Mouse (Mus musculus) CH12.LX (cell line): ENCODE results near the gene Rab15. TPM values are rescaled to one million over a fixed set of nuclear protein-coding genes. Genes with fewer than 3 reads are reported as not detected.
A peak's percentile ranks its signal among the peaks of the same experiment; 100 is the strongest.

Experiments
- DNase-seq: peaks from one replicate; pipeline ENCODE4 v3.0.0-alpha.2; 2013; ENCODE audit errors: extremely low read depth
- H3K27ac ChIP-seq: 2 replicates; pipeline ENCODE4 v1.5.1; 2012; ENCODE audit warnings: low read depth, mild to moderate bottlenecking, control low read depth, moderate library complexity; ENCODE audit not compliant: insufficient read depth
- H3K27me3 ChIP-seq: replicated peaks from 2 replicates; pipeline ENCODE3; 2012; ENCODE audit warnings: inconsistent platforms
- H3K36me3 ChIP-seq, 2 experiments: replicated peaks in 1 of 2; 2 replicates each; pipeline versions ENCODE3 to v1.6.1; 2012; ENCODE audit warnings: inconsistent platforms in 1 of 2, low read length in 1 of 2, mild to moderate bottlenecking in 1 of 2, mixed read lengths in 1 of 2, moderate library complexity in 1 of 2; ENCODE audit not compliant: control insufficient read depth in 1 of 2, insufficient read depth in 1 of 2
- H3K4me1 ChIP-seq, 2 experiments: 2 replicates each; pipeline ENCODE4 v1.6.1; 2012; ENCODE audit warnings: inconsistent platforms in 1 of 2, moderate library complexity in 1 of 2; ENCODE audit not compliant: insufficient read depth in 2 of 2, control insufficient read depth in 1 of 2
- H3K4me2 ChIP-seq: 2 replicates; pipeline ENCODE4 v1.6.1; 2012; ENCODE audit warnings: low read depth, mild to moderate bottlenecking, control low read depth; ENCODE audit not compliant: poor library complexity, insufficient read depth, severe bottlenecking
- H3K4me3 ChIP-seq, 3 experiments: fragments of 150-350 bp in 1 of 3; sonication (generic) in 1 of 3; replicated peaks in 1 of 3; 2 replicates each; pipeline versions ENCODE3 to v1.5.1; 2011 to 2012; ENCODE audit warnings: low read depth in 2 of 3, low read length in 2 of 3, mild to moderate bottlenecking in 2 of 3, moderate library complexity in 2 of 3, control low read depth in 1 of 3, improper control_type of control experiment in 1 of 3, inconsistent platforms in 1 of 3, mixed read lengths in 1 of 3; ENCODE audit not compliant: poor library complexity in 1 of 3
- H3K79me2 ChIP-seq: replicated peaks from 2 replicates; pipeline ENCODE4 v1.6.1; 2012; ENCODE audit warnings: mild to moderate bottlenecking, moderate library complexity; ENCODE audit not compliant: control insufficient read depth, poor library complexity, insufficient read depth, severe bottlenecking; ENCODE audit errors: extremely low read depth
- H3K9ac ChIP-seq: 2 replicates; pipeline ENCODE4 v1.6.1; 2012; ENCODE audit warnings: low read depth, mild to moderate bottlenecking, control low read depth, moderate library complexity; ENCODE audit not compliant: insufficient read depth
- H3K9me3 ChIP-seq: replicated peaks from 2 replicates; pipeline ENCODE3; 2012; ENCODE audit warnings: low read length, inconsistent platforms, mixed read lengths
- CHD1 ChIP-seq: IDR thresholded peaks from 2 replicates; pipeline ENCODE4 v1.6.1; 2012; ENCODE audit warnings: low read depth, low read length, improper control_type of control experiment, inconsistent platforms
- EP300 ChIP-seq: IDR thresholded peaks from 2 replicates; pipeline ENCODE4 v1.6.1; 2011; ENCODE audit warnings: low read length, improper control_type of control experiment
- JUN ChIP-seq: IDR thresholded peaks from 2 replicates; pipeline ENCODE4 v1.6.1; 2011; ENCODE audit warnings: low read depth, mild to moderate bottlenecking, low read length, improper control_type of control experiment, moderate library complexity; ENCODE audit not compliant: insufficient read depth
- JUND ChIP-seq: conservative IDR thresholded peaks from 2 replicates; pipeline ENCODE4 v1.6.1; 2011; ENCODE audit warnings: low read depth, low read length, improper control_type of control experiment
- KAT2A ChIP-seq: IDR thresholded peaks from 2 replicates; pipeline ENCODE4 v1.6.1; 2012; ENCODE audit warnings: low read length, improper control_type of control experiment, inconsistent platforms; ENCODE audit not compliant: insufficient replicate concordance
- MYC ChIP-seq: IDR thresholded peaks from 2 replicates; pipeline ENCODE4 v1.6.1; 2011; ENCODE audit warnings: low read depth, mild to moderate bottlenecking, improper control_type of control experiment, low read length
- SIN3A ChIP-seq: IDR thresholded peaks from 2 replicates; pipeline ENCODE4 v1.6.1; 2012; ENCODE audit warnings: low read length, improper control_type of control experiment, inconsistent platforms
- ZMIZ1 ChIP-seq: IDR thresholded peaks from 2 replicates; pipeline ENCODE4 v1.6.1; 2012; ENCODE audit warnings: low read depth, mild to moderate bottlenecking, inconsistent platforms, low read length, improper control_type of control experiment
- dilution Hi-C: fragments of 300-500 bp; cut with MboI; formaldehyde crosslinking; loops from 2 replicates; pipeline ENCODE4 v1.14.3; 2020; ENCODE audit warnings: low sequenced_read_pairs; ENCODE audit not compliant: extremely low pct_unique_long_range_greater_than_20kb, extremely low pct_ligation_motif_present
- in situ Hi-C: fragments of 300-500 bp; cut with MboI; formaldehyde crosslinking; loops from 3 replicates; pipeline ENCODE4 v1.14.3; 2019; ENCODE audit warnings: low sequenced_read_pairs, low pct_ligation_motif_present, low pct_unique_long_range_greater_than_20kb, mixed read lengths
- polyA plus RNA-seq: library from polyadenylated mRNA; unstranded; fragments of >175 nt; gene quantifications from 2 replicates; pipeline ENCODE4 v1.2.1, GENCODE M21; 2012; ENCODE audit warnings: low read depth; ENCODE audit not compliant: insufficient read length
- total RNA-seq, 2 experiments: library from RNA; depleted of rRNA; stranded (reverse); fragments of 300-350 nt in 1 of 2; fragments of >200 nt in 1 of 2; gene quantifications; 2 replicates each; pipeline ENCODE4 v1.2.3; 2012 to 2014

Rab15 gene
- total and polyA plus RNA-seq, 3 experiments: 0.25 TPM; not detected in 2

- in situ Hi-C loops: no loop called here
- peaks cover 3% of the 10 kb centered on the region for H3K9me3 ChIP-seq
- H3K4me2 ChIP-seq: no peak overlapping the region
- H3K9ac ChIP-seq: no peak overlapping the region
- peaks cover 5% of the 10 kb centered on the region for H3K27me3 ChIP-seq
- no peaks in the 10 kb centered on the region for H3K79me2 ChIP-seq
- H3K4me1 ChIP-seq: peaks cover 6 to 7% of the 10 kb centered on the region in 2 experiments; a peak in 3 of 4 replicates
- peak; percentile 12 for DNase-seq
- H3K36me3 ChIP-seq: no peaks in the 10 kb centered on the region
- H3K27ac ChIP-seq: no peak overlapping the region
- dilution Hi-C loops: no loop called here
- peak; percentile 53; the same call in 1 of the 2 replicates for TF ChIP-seq JUND
- no peak for TF ChIP-seq MYC
- no peak for TF ChIP-seq SIN3A
- no peak for TF ChIP-seq CHD1
- peak; percentile 12; the same call in 1 of the 2 replicates for TF ChIP-seq EP300
- TF ChIP-seq KAT2A: no peak
- peak; percentile 83; the same call in 1 of the 2 replicates for TF ChIP-seq JUN
- TF ChIP-seq ZMIZ1: no peak
- H3K4me3 ChIP-seq: no peak overlapping the region
Observed at GRCm38 (mm10) chr12:76750866-76751459, 71.7 kb downstream of the Rab15 start.

Other genes with a start within 250 kb of the Rab15 start
- 0.04 and 0.08 TPM in 2 replicates for gene Sptb, start 112.4 kb downstream of the Rab15 start, total RNA-seq (2012; rRNA removed)
- 0.01 and 0.03 TPM in 2 replicates for gene Sptb, start 112.4 kb downstream of the Rab15 start, total RNA-seq (2014; rRNA removed)
- gene Sptb, start 112.4 kb downstream of the Rab15 start, polyA plus RNA-seq: 0.04 and 0.08 TPM in 2 replicates
- gene Churc1, start 57.4 kb downstream of the Rab15 start, total RNA-seq (2012; rRNA removed): 87.1 and 92.0 TPM in 2 replicates
- 139 and 160 TPM in 2 replicates for gene Churc1, start 57.4 kb downstream of the Rab15 start, total RNA-seq (2014; rRNA removed)
- 48.9 and 52.0 TPM in 2 replicates for gene Churc1, start 57.4 kb downstream of the Rab15 start, polyA plus RNA-seq
- gene Fntb, start 57.3 kb downstream of the Rab15 start, total RNA-seq (2012; rRNA removed): 8.8 and 9.2 TPM in 2 replicates
- 4.8 and 5.6 TPM in 2 replicates for gene Fntb, start 57.3 kb downstream of the Rab15 start, total RNA-seq (2014; rRNA removed)
- gene Fntb, start 57.3 kb downstream of the Rab15 start, polyA plus RNA-seq: 19.5 and 25.3 TPM in 2 replicates
- not detected in 2 replicates for gene Gpx2, start 27.4 kb downstream of the Rab15 start, total RNA-seq (2012; rRNA removed)
- not detected in 2 replicates for gene Gpx2, start 27.4 kb downstream of the Rab15 start, total RNA-seq (2014; rRNA removed)
- gene Gpx2, start 27.4 kb downstream of the Rab15 start, polyA plus RNA-seq: not detected in 2 replicates
- 23.9 and 31.7 TPM in 2 replicates for gene Max, start 139.3 kb upstream of the Rab15 start, total RNA-seq (2012; rRNA removed)
- 69.6 and 84.8 TPM in 2 replicates for gene Max, start 139.3 kb upstream of the Rab15 start, total RNA-seq (2014; rRNA removed)
- gene Max, start 139.3 kb upstream of the Rab15 start, polyA plus RNA-seq: 106 and 128 TPM in 2 replicates